Mouse (Mus musculus): Measurements from ENCODE around the gene Msantd1.

DNA sequence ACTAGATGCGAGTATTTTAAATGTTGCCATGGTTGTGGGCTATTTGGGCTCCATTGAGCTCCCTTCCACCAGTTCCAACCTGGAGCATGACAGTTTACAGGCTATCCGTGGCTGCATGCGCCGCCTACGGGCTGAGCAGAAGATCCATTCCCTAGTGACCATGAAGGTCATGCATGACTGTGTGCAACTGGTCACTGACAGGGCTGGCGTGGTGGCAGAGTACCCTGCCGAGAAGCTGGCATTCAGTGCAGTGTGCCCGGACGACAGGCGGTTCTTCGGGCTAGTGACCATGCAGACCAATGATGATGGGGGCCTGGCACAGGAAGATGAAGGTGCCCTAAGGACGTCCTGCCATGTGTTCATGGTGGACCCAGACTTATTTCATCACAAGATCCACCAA is 57.7 kb downstream of the Msantd1 start:
- TF ChIP-seq CTCF (IDR thresholded peaks at IDR 0.05; ENCODE audit: low read depth) (no peak), EP300 (optimal IDR thresholded peaks at IDR 0.05) (no peak)

All from stomach, postnatal 0 days (tissue).